In the genomic region with DNA sequence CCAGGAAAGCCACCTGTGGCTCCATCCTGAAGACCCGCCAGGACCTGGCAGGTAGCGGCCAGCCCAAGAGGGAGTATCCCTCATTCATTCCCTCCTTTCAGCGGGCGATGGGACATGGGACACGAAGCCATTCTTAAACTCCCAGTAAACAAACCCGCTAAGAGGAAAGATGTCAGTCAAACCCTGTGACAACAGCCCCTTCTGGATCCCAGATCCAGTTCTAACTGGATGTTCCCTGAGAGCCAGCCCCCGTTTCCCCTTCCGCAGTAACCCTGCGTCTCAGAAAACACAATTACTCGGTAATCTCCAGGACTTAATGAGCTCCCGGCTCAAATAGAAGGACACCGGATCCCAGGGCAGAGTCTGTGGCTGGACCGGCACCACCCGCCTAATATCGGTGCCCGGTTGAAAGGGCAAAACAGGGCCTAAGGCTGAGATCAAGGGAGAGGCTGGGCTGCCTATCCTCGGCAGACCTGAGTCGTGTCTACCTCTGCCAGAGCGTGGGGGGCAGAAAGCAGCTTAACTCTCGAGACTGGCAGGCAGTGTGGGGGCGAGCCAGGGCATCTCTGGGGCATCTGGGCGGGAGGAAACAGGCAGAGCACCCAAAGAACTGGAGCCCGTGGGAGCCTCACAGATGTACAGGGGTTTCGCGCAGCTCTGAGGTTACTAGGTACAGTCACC, we compare ENCODE assay signal across 8 mouse cellular contexts. TPM values are rescaled to one million over a fixed set of nuclear protein-coding genes. Genes with fewer than 3 reads are reported as not detected.
A peak's percentile ranks its signal among the peaks of the same experiment; 100 is the strongest.
DNase-seq lines count a peak whose midpoint lies in the region; ATAC-seq lines count a peak whose summit lies in the region.

No protein-coding gene starts in this region.

- peak overlapping the region; percentile 58 for H3K9ac ChIP-seq in embryonic facial prominence, embryonic 15.5 days
- peak overlapping the region; percentile 76 for H3K9ac ChIP-seq in limb, embryonic 12.5 days (replicated peaks)
- H3K9ac ChIP-seq in midbrain, embryonic 16.5 days (ENCODE audit: low read depth, low read length) = peak overlapping the region; percentile 82

- peak overlapping the region; percentile 83 for H3K4me3 ChIP-seq in embryonic facial prominence, embryonic 15.5 days (replicated peaks)
- peak overlapping the region; percentile 86 for H3K4me3 ChIP-seq in hindbrain, embryonic 10.5 days
- peak overlapping the region; percentile 76 for H3K4me3 ChIP-seq in limb, embryonic 12.5 days (replicated peaks)
- H3K4me3 ChIP-seq in midbrain, embryonic 16.5 days (ENCODE audit: low read depth, low read length) = peak overlapping the region; percentile 79

- peaks cover 37% of the 10 kb centered on the region for H3K4me1 ChIP-seq in embryonic facial prominence, embryonic 15.5 days
- peaks cover 36% of the 10 kb centered on the region for H3K4me1 ChIP-seq in hindbrain, embryonic 10.5 days (replicated peaks)
- peaks cover 28% of the 10 kb centered on the region for H3K4me1 ChIP-seq in limb, embryonic 12.5 days (replicated peaks)
- peaks cover 15% of the 10 kb centered on the region for H3K4me1 ChIP-seq in midbrain, embryonic 16.5 days (ENCODE audit: control insufficient read depth, insufficient read depth, low read length)

- 0 out of 2 replicates have a peak, but pooled peaks have one; percentile 0 for ATAC-seq in embryonic facial prominence, embryonic 15.5 days (ENCODE audit: insufficient number of reproducible peaks, low FRiP score, low TSS enrichment, low read depth)
- ATAC-seq in limb, embryonic 12.5 days (ENCODE audit: insufficient number of reproducible peaks, insufficient read depth, low FRiP score, low TSS enrichment, low read depth) = 0 out of 2 replicates have a peak, but pooled peaks have one; percentile 6
- 0 out of 2 replicates have a peak, but pooled peaks have one; percentile 30 for ATAC-seq in midbrain, embryonic 16.5 days

- peak overlapping the region; percentile 84 for H3K27ac ChIP-seq in embryonic facial prominence, embryonic 15.5 days (replicated peaks)
- peak overlapping the region; percentile 87 for H3K27ac ChIP-seq in hindbrain, embryonic 10.5 days
- no peak overlapping the region for H3K27ac ChIP-seq in limb, embryonic 12.5 days
- H3K27ac ChIP-seq in midbrain, embryonic 16.5 days (ENCODE audit: low read length) = no peak overlapping the region

- H3K36me3 ChIP-seq in embryonic facial prominence, embryonic 15.5 days = no peaks in the 10 kb centered on the region
- no peaks in the 10 kb centered on the region for H3K36me3 ChIP-seq in hindbrain, embryonic 10.5 days
- no peaks in the 10 kb centered on the region for H3K36me3 ChIP-seq in limb, embryonic 12.5 days
- H3K36me3 ChIP-seq in midbrain, embryonic 16.5 days (ENCODE audit: control insufficient read depth, insufficient read depth, low read length) = no peaks in the 10 kb centered on the region

- no peaks in the 10 kb centered on the region for H3K27me3 ChIP-seq in embryonic facial prominence, embryonic 15.5 days
- peaks cover 19% of the 10 kb centered on the region for H3K27me3 ChIP-seq in hindbrain, embryonic 10.5 days (ENCODE audit: insufficient read depth, poor library complexity, severe bottlenecking)
- peaks cover 10% of the 10 kb centered on the region for H3K27me3 ChIP-seq in limb, embryonic 12.5 days
- H3K27me3 ChIP-seq in midbrain, embryonic 16.5 days (ENCODE audit: control insufficient read depth, insufficient read depth, low read depth, low read length) = peaks cover 3% of the 10 kb centered on the region

- 2% methylated on average over 25 of the region's 25 CpGs for WGBS in embryonic facial prominence, embryonic 15.5 days
- WGBS in hindbrain, embryonic 10.5 days = 1% methylated on average over 25 of the region's 25 CpGs
- WGBS in limb, embryonic 12.5 days = 3% methylated on average over 25 of the region's 25 CpGs
- WGBS in midbrain, embryonic 16.5 days = 3% methylated on average over 25 of the region's 25 CpGs

- peak; percentile 68 for DNase-seq in right cerebral cortex, adult 18-20 months
- DNase-seq in right cerebral cortex, postnatal 4 days = no peak
- DNase-seq in hindbrain, embryonic 10.5 days (ENCODE audit: low spot score) = peak; percentile 48
- DNase-seq in thymus, postnatal 36 days = peak; percentile 34 to 45
- no peak for DNase-seq in cerebellum, adult 9-11 months

- peak overlapping the region; percentile 93 for H3K4me2 ChIP-seq in embryonic facial prominence, embryonic 15.5 days (replicated peaks)
- H3K4me2 ChIP-seq in limb, embryonic 12.5 days = peak overlapping the region; percentile 96
- peak overlapping the region; percentile 90 for H3K4me2 ChIP-seq in midbrain, embryonic 16.5 days (ENCODE audit: low read length)

- no peaks in the 10 kb centered on the region for H3K9me3 ChIP-seq in embryonic facial prominence, embryonic 15.5 days (replicated peaks)
- no peaks in the 10 kb centered on the region for H3K9me3 ChIP-seq in hindbrain, embryonic 10.5 days
- H3K9me3 ChIP-seq in limb, embryonic 12.5 days = no peaks in the 10 kb centered on the region
- H3K9me3 ChIP-seq in midbrain, embryonic 16.5 days (replicated peaks; ENCODE audit: control insufficient read depth, low read length, poor library complexity, severe bottlenecking) = no peaks in the 10 kb centered on the region

RNA-seq across cellular contexts. Expression of a gene that starts 0.9 kb away (rescaled TPM):
- polyA plus RNA-seq in embryonic facial prominence, embryonic 15.5 days (2015; fragmentation: Nextera tagmentation; extraction: Ambion mirVana) = 61.0 and 64.7 TPM in 2 replicates
- 41.2 and 43.6 TPM in 2 replicates for polyA plus RNA-seq in hindbrain, embryonic 10.5 days (2016; fragmentation: Nextera tagmentation; extraction: Ambion mirVana)
- polyA plus RNA-seq in limb, embryonic 12.5 days (2016; fragmentation: Nextera tagmentation; extraction: Ambion mirVana) = 36.0 and 36.5 TPM in 2 replicates
- 43.8 and 51.6 TPM in 2 replicates for polyA plus RNA-seq in midbrain, embryonic 16.5 days (2015; fragmentation: Nextera tagmentation; extraction: Ambion mirVana)

RNA-seq across cellular contexts. Expression of a gene that starts 49.1 kb away (rescaled TPM):
- polyA plus RNA-seq in embryonic facial prominence, embryonic 15.5 days (2015; fragmentation: Nextera tagmentation; extraction: Ambion mirVana) = 0.32 and 0.48 TPM in 2 replicates
- 0.52 and 0.86 TPM in 2 replicates for polyA plus RNA-seq in hindbrain, embryonic 10.5 days (2016; fragmentation: Nextera tagmentation; extraction: Ambion mirVana)
- 0.39 and 0.46 TPM in 2 replicates for polyA plus RNA-seq in limb, embryonic 12.5 days (2016; fragmentation: Nextera tagmentation; extraction: Ambion mirVana)
- 0.30 and 0.51 TPM in 2 replicates for polyA plus RNA-seq in midbrain, embryonic 16.5 days (2015; fragmentation: Nextera tagmentation; extraction: Ambion mirVana)

RNA-seq across cellular contexts. Expression of a gene that starts 50.0 kb away (rescaled TPM):
- polyA plus RNA-seq in embryonic facial prominence, embryonic 15.5 days (2015; fragmentation: Nextera tagmentation; extraction: Ambion mirVana) = 1,092 and 1,100 TPM in 2 replicates
- 928 and 1,134 TPM in 2 replicates for polyA plus RNA-seq in hindbrain, embryonic 10.5 days (2016; fragmentation: Nextera tagmentation; extraction: Ambion mirVana)
- 1,024 and 1,053 TPM in 2 replicates for polyA plus RNA-seq in limb, embryonic 12.5 days (2016; fragmentation: Nextera tagmentation; extraction: Ambion mirVana)
- polyA plus RNA-seq in midbrain, embryonic 16.5 days (2015; fragmentation: Nextera tagmentation; extraction: Ambion mirVana) = 1,506 and 1,517 TPM in 2 replicates

Comparison
In these comparisons a context has a peak if more than half of its experiments do, and no peak if none do; other contexts are left out.
1. DNase-seq: peak in right cerebral cortex, adult 18-20 months (single experiment), hindbrain, embryonic 10.5 days (single experiment) and thymus, postnatal 36 days (2 of 2); none in right cerebral cortex, postnatal 4 days (single experiment) and cerebellum, adult 9-11 months (single experiment).
2. H3K27ac ChIP-seq: peak in embryonic facial prominence, embryonic 15.5 days (single experiment) and hindbrain, embryonic 10.5 days (single experiment); none in limb, embryonic 12.5 days (single experiment) and midbrain, embryonic 16.5 days (single experiment).
3. Peak in every context shown above with its lines, with median percentiles within 50 percentile points of each other: ATAC-seq, H3K4me2 ChIP-seq, H3K4me3 ChIP-seq and H3K9ac ChIP-seq.